In the genomic region with DNA sequence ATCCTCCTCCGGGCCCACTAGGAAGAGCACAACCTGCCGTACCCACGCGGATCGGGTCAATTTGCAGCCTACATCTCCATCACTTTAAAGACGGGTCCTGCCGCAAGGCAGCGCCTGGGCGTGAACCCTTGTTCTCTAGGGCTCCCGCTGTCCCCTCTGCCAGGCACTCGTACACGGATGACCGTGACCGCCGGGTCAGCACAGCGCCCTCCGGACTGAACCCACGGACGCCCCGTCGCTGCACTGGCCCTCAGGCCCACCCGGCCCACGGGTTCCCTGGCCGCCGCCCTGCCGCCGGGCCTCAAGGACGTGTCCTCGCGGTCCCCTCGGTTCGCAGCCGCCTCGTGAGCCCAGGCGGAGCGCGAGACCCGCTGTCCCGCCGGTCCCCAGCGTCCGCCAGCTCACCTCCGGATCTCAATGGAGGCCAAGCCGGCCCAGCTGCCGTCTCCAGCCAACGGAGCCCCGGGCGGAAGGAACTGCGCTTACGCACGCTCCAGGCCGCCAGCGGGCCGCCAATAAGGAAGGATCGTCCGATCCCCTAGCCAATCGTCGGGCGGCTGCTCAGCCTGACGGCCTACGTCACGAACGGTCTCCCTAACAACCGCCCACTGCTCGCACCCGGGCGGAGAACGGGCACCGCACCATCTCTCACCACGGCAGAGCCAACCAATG, we compare ENCODE assay signal across 8 mouse cellular contexts. TPM values are rescaled to one million over a fixed set of nuclear protein-coding genes. Genes with fewer than 3 reads are reported as not detected.
A peak's percentile ranks its signal among the peaks of the same experiment; 100 is the strongest.
DNase-seq lines count a peak whose midpoint lies in the region; ATAC-seq and TF ChIP-seq lines count a peak whose summit lies in the region.

A gene (minus strand): TSS at position 531 of the 672 bp plus-strand sequence.

- DNase-seq in ES-E14 (ENCODE audit: low read depth, low spot score) = peak; percentile 91
- DNase-seq in cerebellum, adult 11-12 months = peak; percentile 99
- peak; percentile 97 for DNase-seq in heart, postnatal 25 days (ENCODE audit: low spot score)
- DNase-seq in layer of hippocampus, adult 18-20 months (ENCODE audit: low spot score in 2 of 2) = peak; percentile 99
- DNase-seq in lung, adult 2 months = peak; percentile 96
- DNase-seq in thymus, adult 18-20 months = peak; percentile 98

- peak; percentile 83 for TF ChIP-seq POLR2A in lung, adult 2 months (IDR thresholded peaks at IDR 0.05; ENCODE audit: borderline replicate concordance, extremely low read depth, low read depth, low read length)

- no peak for TF ChIP-seq CTCF in lung, adult 2 months (IDR thresholded peaks at IDR 0.05; ENCODE audit: insufficient read depth, low read length)

- no peaks in the 10 kb centered on the region for H3K27me3 ChIP-seq in forebrain, embryonic 15.5 days

- peaks cover 11% of the 10 kb centered on the region for H3K36me3 ChIP-seq in ES-E14 (ENCODE audit: control insufficient read depth, insufficient read depth, low read length, poor library complexity, severe bottlenecking)
- H3K36me3 ChIP-seq in forebrain, embryonic 15.5 days = peaks cover 10% of the 10 kb centered on the region

- no peaks in the 10 kb centered on the region for H3K9me3 ChIP-seq in ES-E14 (ENCODE audit: control insufficient read depth, insufficient read depth, low read depth, low read length)
- no peaks in the 10 kb centered on the region for H3K9me3 ChIP-seq in forebrain, embryonic 15.5 days

- H3K4me1 ChIP-seq in ES-E14 (ENCODE audit: control insufficient read depth in 2 of 2, insufficient read depth in 2 of 2, low read length in 2 of 2, poor library complexity in 1 of 2) = peaks cover 11 to 14% of the 10 kb centered on the region in 2 experiments; a peak in 3 of 4 replicates
- H3K4me1 ChIP-seq in forebrain, embryonic 15.5 days = peaks cover 41% of the 10 kb centered on the region
- H3K4me1 ChIP-seq in lung, adult 2 months (ENCODE audit: control insufficient read depth, insufficient read depth, low read length) = no peaks in the 10 kb centered on the region

- H3K27ac ChIP-seq in ES-E14 (ENCODE audit: insufficient read depth, low read depth, low read length, poor library complexity, severe bottlenecking) = peak within 1 kb of the TSS; percentile 56
- peak within 1 kb of the TSS; percentile 95 for H3K27ac ChIP-seq in forebrain, embryonic 15.5 days (replicated peaks)

- under 1% methylated on average over 70 of the region's 70 CpGs for WGBS in forebrain, embryonic 15.5 days
- under 1% methylated on average over 70 of the region's 70 CpGs for WGBS in lung, adult 2 months

- intact Hi-C loops in heart, postnatal 25 days (cut with DNase I) = loop anchor here (5.0 kb wide), 1 partner anchor 128 kb away; a partner anchor contains a TSS

- peak within 1 kb of the TSS; percentile 79 for H3K4me2 ChIP-seq in forebrain, embryonic 15.5 days (replicated peaks)

- H3K9ac ChIP-seq in ES-E14 (ENCODE audit: insufficient read depth, low read depth, low read length, poor library complexity, severe bottlenecking) = peak within 1 kb of the TSS; percentile 87
- H3K9ac ChIP-seq in forebrain, embryonic 15.5 days (replicated peaks) = peak within 1 kb of the TSS; percentile 92

- peak; percentile 100 for ATAC-seq in forebrain, embryonic 15.5 days (replicated peaks)
- peak; percentile 99 for ATAC-seq in neutrophil, adult 5-6 weeks (ENCODE audit: extremely low read depth, insufficient number of reproducible peaks, low FRiP score, poor library complexity, severe bottlenecking)

- peak within 1 kb of the TSS; percentile 83 to 85 for H3K4me3 ChIP-seq in ES-E14 (ENCODE audit: insufficient read depth in 1 of 2, low read depth in 1 of 2, low read length in 2 of 2, poor library complexity in 1 of 2, severe bottlenecking in 1 of 2)
- H3K4me3 ChIP-seq in forebrain, embryonic 15.5 days = peak within 1 kb of the TSS; percentile 76
- H3K4me3 ChIP-seq in lung, adult 2 months (replicated peaks; ENCODE audit: extremely low read depth, low read depth, low read length) = peak within 1 kb of the TSS; percentile 72

- in situ Hi-C loops in ES-E14 (cut with MboI; ENCODE audit: low sequenced_read_pairs in 2 of 2, unreplicated experiment in 2 of 2) = no loop called here

TF ChIP-seq in ES-E14, 5 proteins besides CTCF, POLR2A, EP300 and RAD21:
- no peak for TF ChIP-seq CHD2 (IDR thresholded peaks at IDR 0.05; ENCODE audit: low read depth, low read length)
- no peak for TF ChIP-seq ZC3H11A (IDR thresholded peaks at IDR 0.05; ENCODE audit: borderline replicate concordance, low read depth, low read length)
- TF ChIP-seq ZNF384 (IDR thresholded peaks at IDR 0.05; ENCODE audit: low read depth, low read length) = no peak
- no peak for TF ChIP-seq MAFK (IDR thresholded peaks at IDR 0.05; ENCODE audit: insufficient read depth, low read depth, low read length)
- no peak for TF ChIP-seq HCFC1 (IDR thresholded peaks at IDR 0.05; ENCODE audit: borderline replicate concordance, insufficient read depth, low read length)

RNA-seq across cellular contexts. Expression of the gene that starts here (rescaled TPM):
- 143 and 202 TPM in 2 replicates for total RNA-seq in ES-E14 (2012; rRNA removed)
- 170 and 183 TPM in 2 replicates for polyA plus RNA-seq in forebrain, embryonic 15.5 days (2015; fragmentation: Nextera tagmentation; extraction: Ambion mirVana)
- total RNA-seq in heart, postnatal 25 days (2021) = 10 to 100 TPM in 1 of 2 experiments, 1 to 10 TPM in 1; 9.0 to 12.2 TPM
- total RNA-seq in layer of hippocampus, adult 18-20 months (2021) = 100 to 1,000 TPM; 111 to 128 TPM
- 13.6 and 18.2 TPM in 2 replicates for polyA plus RNA-seq in lung, adult 2 months (2012; rRNA removed)
- total RNA-seq in neutrophil, adult 5-6 weeks (2017) = 47.0 and 48.7 TPM in 2 replicates

Comparison
In these comparisons a context has a peak if more than half of its experiments do, and no peak if none do; other contexts are left out.
1. Peak in every context shown above with its lines: DNase-seq, ATAC-seq, H3K4me3 ChIP-seq and H3K27ac ChIP-seq.